Comparison of ENCODE assay signal across 17 mouse cellular contexts in genomic region chr13:47843011-47843410, GRCm38 (mm10).
DNase-seq lines count a peak whose midpoint lies in the region; ATAC-seq and TF ChIP-seq lines count a peak whose summit lies in the region.
"Had no signal": no experiment of that assay in that cellular context is flagged by ENCODE, and none has a peak within 500 bp of the region (broad histone marks: within the 10 kb centered on the region; RNA-seq: fewer than 3 reads in every experiment).

No protein-coding gene starts in this region.

- H3K27ac ChIP-seq in intestine, embryonic 14.5 days (ENCODE audit: low read depth) = peak overlapping the region; percentile 38; the same call in 1 of the 2 replicates
- H3K27ac ChIP-seq in intestine, postnatal 0 days (ENCODE audit: low read depth, low read length) = no peak overlapping the region
- no peak overlapping the region for H3K27ac ChIP-seq in embryonic facial prominence, embryonic 13.5 days
- H3K27ac ChIP-seq in hindbrain, embryonic 15.5 days (replicated peaks) = peak overlapping the region; percentile 52; the same call in 1 of the 2 replicates
- peak overlapping the region; percentile 73 for H3K27ac ChIP-seq in midbrain, embryonic 14.5 days (replicated peaks; ENCODE audit: low read depth, low read length)
- no peak overlapping the region for H3K27ac ChIP-seq in heart, embryonic 10.5 days

- no peaks in the 10 kb centered on the region for H3K36me3 ChIP-seq in intestine, embryonic 14.5 days (ENCODE audit: control insufficient read depth, insufficient read depth, low read length)
- no peaks in the 10 kb centered on the region for H3K36me3 ChIP-seq in intestine, postnatal 0 days (ENCODE audit: control insufficient read depth, insufficient read depth)
- no peaks in the 10 kb centered on the region for H3K36me3 ChIP-seq in embryonic facial prominence, embryonic 13.5 days
- H3K36me3 ChIP-seq in hindbrain, embryonic 15.5 days = no peaks in the 10 kb centered on the region
- H3K36me3 ChIP-seq in midbrain, embryonic 14.5 days (ENCODE audit: control insufficient read depth, insufficient read depth, low read length) = no peaks in the 10 kb centered on the region
- H3K36me3 ChIP-seq in heart, embryonic 10.5 days = no peaks in the 10 kb centered on the region

- no peak for ATAC-seq in intestine, embryonic 14.5 days (replicated peaks; ENCODE audit: low FRiP score, low TSS enrichment, low read depth)
- no peak for ATAC-seq in intestine, postnatal 0 days
- ATAC-seq in embryonic facial prominence, embryonic 13.5 days (ENCODE audit: insufficient number of reproducible peaks, insufficient read depth, low FRiP score, low TSS enrichment, low read depth) = no peak
- ATAC-seq in hindbrain, embryonic 15.5 days (ENCODE audit: low FRiP score, low read depth) = no peak
- ATAC-seq in midbrain, embryonic 14.5 days (ENCODE audit: low FRiP score, low TSS enrichment) = no peak
- ATAC-seq: lung, postnatal 0 days had no signal

- no peaks in the 10 kb centered on the region for H3K9me3 ChIP-seq in intestine, embryonic 14.5 days (ENCODE audit: control insufficient read depth, low read length)
- H3K9me3 ChIP-seq in intestine, postnatal 0 days (ENCODE audit: control insufficient read depth) = no peaks in the 10 kb centered on the region
- H3K9me3 ChIP-seq in embryonic facial prominence, embryonic 13.5 days = peaks cover 3% of the 10 kb centered on the region
- H3K9me3 ChIP-seq in hindbrain, embryonic 15.5 days = no peaks in the 10 kb centered on the region
- H3K9me3 ChIP-seq in midbrain, embryonic 14.5 days (ENCODE audit: control insufficient read depth, low read length) = 0 out of 2 replicates have a peak, but pooled peaks cover 2% of the 10 kb centered on the region
- H3K9me3 ChIP-seq in heart, embryonic 10.5 days = no peaks in the 10 kb centered on the region

- H3K9ac ChIP-seq in intestine, embryonic 14.5 days (ENCODE audit: low read length) = no peak overlapping the region
- H3K9ac ChIP-seq in intestine, postnatal 0 days (ENCODE audit: low read depth, low read length) = no peak overlapping the region
- H3K9ac ChIP-seq in embryonic facial prominence, embryonic 13.5 days = no peak overlapping the region
- H3K9ac ChIP-seq in hindbrain, embryonic 15.5 days = no peak overlapping the region
- no peak overlapping the region for H3K9ac ChIP-seq in midbrain, embryonic 14.5 days (replicated peaks; ENCODE audit: low read length)

- no peaks in the 10 kb centered on the region for H3K27me3 ChIP-seq in intestine, embryonic 14.5 days (replicated peaks; ENCODE audit: control insufficient read depth, insufficient read depth, low read length)
- no peaks in the 10 kb centered on the region for H3K27me3 ChIP-seq in intestine, postnatal 0 days (replicated peaks; ENCODE audit: control insufficient read depth, insufficient read depth, low read length)
- H3K27me3 ChIP-seq in embryonic facial prominence, embryonic 13.5 days = no peaks in the 10 kb centered on the region
- no peaks in the 10 kb centered on the region for H3K27me3 ChIP-seq in hindbrain, embryonic 15.5 days
- H3K27me3 ChIP-seq in midbrain, embryonic 14.5 days (ENCODE audit: control insufficient read depth, insufficient read depth, low read length) = no peaks in the 10 kb centered on the region
- no peaks in the 10 kb centered on the region for H3K27me3 ChIP-seq in heart, embryonic 10.5 days (ENCODE audit: insufficient read depth, poor library complexity, severe bottlenecking)
- H3K27me3 ChIP-seq: megakaryocyte, embryonic 14.5 days had no signal

- H3K4me2 ChIP-seq in intestine, embryonic 14.5 days (ENCODE audit: low read length) = no peak overlapping the region
- no peak overlapping the region for H3K4me2 ChIP-seq in intestine, postnatal 0 days (replicated peaks; ENCODE audit: low read depth)
- H3K4me2 ChIP-seq in embryonic facial prominence, embryonic 13.5 days = 0 out of 2 replicates have a peak overlapping the region, but pooled peaks have one; percentile 1
- H3K4me2 ChIP-seq in hindbrain, embryonic 15.5 days = no peak overlapping the region
- H3K4me2 ChIP-seq in midbrain, embryonic 14.5 days (ENCODE audit: low read length) = peak overlapping the region; percentile 45; the same call in 1 of the 2 replicates

- no peaks in the 10 kb centered on the region for H3K4me1 ChIP-seq in intestine, embryonic 14.5 days (replicated peaks; ENCODE audit: control insufficient read depth, insufficient read depth, low read length)
- no peaks in the 10 kb centered on the region for H3K4me1 ChIP-seq in intestine, postnatal 0 days (replicated peaks; ENCODE audit: control insufficient read depth, insufficient read depth, low read length)
- H3K4me1 ChIP-seq in embryonic facial prominence, embryonic 13.5 days = peaks cover 4% of the 10 kb centered on the region
- peaks cover 17% of the 10 kb centered on the region for H3K4me1 ChIP-seq in hindbrain, embryonic 15.5 days (replicated peaks)
- H3K4me1 ChIP-seq in midbrain, embryonic 14.5 days (ENCODE audit: control insufficient read depth, insufficient read depth, low read length) = peaks cover 13% of the 10 kb centered on the region
- H3K4me1 ChIP-seq in heart, embryonic 10.5 days = peaks cover 3% of the 10 kb centered on the region; the same call in 1 of the 2 replicates
- H3K4me1 ChIP-seq: megakaryocyte, embryonic 14.5 days had no signal

- 64% methylated on average over 9 of the region's 9 CpGs for WGBS in intestine, embryonic 14.5 days
- WGBS in intestine, postnatal 0 days = 67% methylated on average over 9 of the region's 9 CpGs
- 68% methylated on average over 9 of the region's 9 CpGs for WGBS in embryonic facial prominence, embryonic 13.5 days
- WGBS in hindbrain, embryonic 15.5 days = 77% methylated on average over 9 of the region's 9 CpGs
- WGBS in midbrain, embryonic 14.5 days = 84% methylated on average over 9 of the region's 9 CpGs
- WGBS in heart, embryonic 10.5 days = 87% methylated on average over 9 of the region's 9 CpGs

- no peak for DNase-seq in intestine, embryonic 14.5 days (ENCODE audit: low spot score)
- no peak for DNase-seq in midbrain, embryonic 14.5 days
- no peak for DNase-seq in c-Kit-positive CD71-positive TER-119-positive erythroid progenitor cells, embryonic 14.5 days (ENCODE audit: low spot score)
- no peak for DNase-seq in layer of hippocampus, adult 11-12 months (ENCODE audit: low spot score)
- DNase-seq in heart, embryonic 10.5 days (ENCODE audit: low spot score) = no peak
- DNase-seq: B cell, adult 2 months; cerebellum, postnatal 36 days; gastrocnemius, postnatal 10 days; heart, postnatal 14 days; kidney, adult 11 months; kidney, postnatal 4 days; right cerebral cortex, postnatal 4 days had no signal

- TF ChIP-seq CTCF in intestine, postnatal 0 days (IDR thresholded peaks at IDR 0.05; ENCODE audit: low read depth) = no peak

- H3K4me3 ChIP-seq in intestine, embryonic 14.5 days (ENCODE audit: low read depth, low read length) = no peak overlapping the region
- H3K4me3 ChIP-seq in intestine, postnatal 0 days (ENCODE audit: low read depth, low read length) = no peak overlapping the region
- H3K4me3 ChIP-seq in embryonic facial prominence, embryonic 13.5 days = no peak overlapping the region
- no peak overlapping the region for H3K4me3 ChIP-seq in hindbrain, embryonic 15.5 days
- H3K4me3 ChIP-seq in midbrain, embryonic 14.5 days (replicated peaks; ENCODE audit: low read depth, low read length) = no peak overlapping the region
- no peak overlapping the region for H3K4me3 ChIP-seq in heart, embryonic 10.5 days
- H3K4me3 ChIP-seq: megakaryocyte, embryonic 14.5 days had no signal

Comparison
In these comparisons a context has a peak if more than half of its experiments do, and no peak if none do; other contexts are left out.
1. H3K27ac ChIP-seq: peak in intestine, embryonic 14.5 days (single experiment), hindbrain, embryonic 15.5 days (single experiment) and midbrain, embryonic 14.5 days (single experiment); none in intestine, postnatal 0 days (single experiment), embryonic facial prominence, embryonic 13.5 days (single experiment) and heart, embryonic 10.5 days (single experiment).
2. H3K4me2 ChIP-seq: peak in embryonic facial prominence, embryonic 13.5 days (single experiment) and midbrain, embryonic 14.5 days (single experiment); none in intestine, embryonic 14.5 days (single experiment), intestine, postnatal 0 days (single experiment) and hindbrain, embryonic 15.5 days (single experiment).